Mouse (Mus musculus): ENCODE results near the gene Mgat4a. TPM values are rescaled to one million over a fixed set of nuclear protein-coding genes. Genes with fewer than 3 reads are reported as not detected.

Mgat4a gene
- total and polyA plus RNA-seq, 3 experiments: 22.3 to 23.2 (median 22.9) TPM

DNA sequence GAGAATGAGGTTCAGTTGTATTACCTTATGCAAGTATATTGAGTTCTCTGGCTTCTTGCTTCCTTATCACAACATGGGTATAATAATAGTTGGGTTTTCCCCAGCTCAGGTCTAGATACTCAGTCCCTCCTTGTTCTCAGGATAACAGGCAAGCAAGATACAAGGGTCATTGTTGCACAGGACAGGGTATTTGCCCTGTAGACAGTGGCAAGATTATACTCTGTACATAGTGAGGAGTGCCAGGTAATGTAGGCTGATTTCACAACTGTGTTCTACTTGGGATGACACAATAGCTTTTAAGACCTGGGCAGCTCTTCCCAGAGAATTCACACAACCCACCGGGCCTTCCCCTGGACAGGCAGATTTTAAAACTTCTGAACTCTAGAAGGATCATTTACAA, 27.6 kb upstream of the Mgat4a start:
- in situ Hi-C loops (cut with MboI; ENCODE audit: low pct_ligation_motif_present, low pct_unique_long_range_greater_than_20kb, low sequenced_read_pairs): no loop called here
- TF ChIP-seq BHLHE40 (IDR thresholded peaks at IDR 0.05; ENCODE audit: low read depth, low read length): no peak
- TF ChIP-seq MYC (IDR thresholded peaks at IDR 0.05; ENCODE audit: low read depth, low read length): no peak
- TF ChIP-seq IRF4 (IDR thresholded peaks at IDR 0.05; ENCODE audit: low read depth, low read length): no peak
- TF ChIP-seq CHD2 (IDR thresholded peaks at IDR 0.05; ENCODE audit: low read length): no peak
- dilution Hi-C loops (cut with MboI; ENCODE audit: extremely low pct_ligation_motif_present, extremely low pct_unique_long_range_greater_than_20kb, low sequenced_read_pairs): no loop called here

GRCm38 (mm10) chr1:37566754-37567153, 25.9 kb upstream of the Mgat4a start:
- 0 out of 2 replicates have a peak, but pooled peaks have one; percentile 39 for TF ChIP-seq JUND (conservative IDR thresholded peaks at IDR 0.05; ENCODE audit: low read depth, low read length)
- TF ChIP-seq ELF1 (IDR thresholded peaks at IDR 0.05; ENCODE audit: low read depth, low read length): peak; percentile 28
- TF ChIP-seq EP300 (IDR thresholded peaks at IDR 0.05; ENCODE audit: low read length): peak; percentile 46; the same call in 1 of the 2 replicates
- TF ChIP-seq TCF12 (IDR thresholded peaks at IDR 0.05; ENCODE audit: low read depth, low read length): 0 out of 2 replicates have a peak, but pooled peaks have one; percentile 30
- no peak for TF ChIP-seq UBTF (IDR thresholded peaks at IDR 0.05; ENCODE audit: low read depth, low read length)
- H3K79me2 ChIP-seq (replicated peaks; ENCODE audit: control insufficient read depth, extremely low read depth, insufficient read depth, poor library complexity, severe bottlenecking): no peaks in the 10 kb centered on the region
- peak; percentile 45 for DNase-seq (ENCODE audit: extremely low read depth)
- dilution Hi-C loops (cut with MboI; ENCODE audit: extremely low pct_ligation_motif_present, extremely low pct_unique_long_range_greater_than_20kb, low sequenced_read_pairs) (no loop called here), in situ Hi-C loops (cut with MboI; ENCODE audit: low pct_ligation_motif_present, low pct_unique_long_range_greater_than_20kb, low sequenced_read_pairs) (no loop called here)
- H3K4me1 ChIP-seq (ENCODE audit: control insufficient read depth in 1 of 2, insufficient read depth in 2 of 2): peaks cover 10 to 37% of the 10 kb centered on the region in 2 experiments
- peaks cover 5% of the 10 kb centered on the region for H3K9me3 ChIP-seq (replicated peaks; ENCODE audit: low read length)
- H3K9ac ChIP-seq (ENCODE audit: insufficient read depth, low read depth): peak overlapping the region; percentile 45; the same call in 1 of the 2 replicates
- no peak overlapping the region for H3K4me3 ChIP-seq (replicated peaks in 1 of 3; ENCODE audit: low read depth in 2 of 3, low read length in 2 of 3, poor library complexity in 1 of 3)
- H3K27me3 ChIP-seq (replicated peaks): no peaks in the 10 kb centered on the region
- H3K36me3 ChIP-seq (replicated peaks in 1 of 2; ENCODE audit: control insufficient read depth in 1 of 2, insufficient read depth in 1 of 2, low read length in 1 of 2): no peaks in the 10 kb centered on the region
- no peak overlapping the region for H3K27ac ChIP-seq (ENCODE audit: insufficient read depth, low read depth)
- H3K4me2 ChIP-seq (ENCODE audit: insufficient read depth, low read depth, poor library complexity, severe bottlenecking): peak overlapping the region; percentile 15

More for the DNA sequence above, 27.6 kb upstream of the Mgat4a start:
- DNase-seq (ENCODE audit: extremely low read depth): no peak
- no peak overlapping the region for H3K4me3 ChIP-seq (replicated peaks in 1 of 3; ENCODE audit: low read depth in 2 of 3, low read length in 2 of 3, poor library complexity in 1 of 3)
- H3K4me1 ChIP-seq (ENCODE audit: control insufficient read depth in 1 of 2, insufficient read depth in 2 of 2): peaks cover 10 to 27% of the 10 kb centered on the region in 2 experiments
- H3K36me3 ChIP-seq (replicated peaks in 1 of 2; ENCODE audit: control insufficient read depth in 1 of 2, insufficient read depth in 1 of 2, low read length in 1 of 2): no peaks in the 10 kb centered on the region
- H3K9me3 ChIP-seq (replicated peaks; ENCODE audit: low read length): no peaks in the 10 kb centered on the region
- no peaks in the 10 kb centered on the region for H3K79me2 ChIP-seq (replicated peaks; ENCODE audit: control insufficient read depth, extremely low read depth, insufficient read depth, poor library complexity, severe bottlenecking)
- no peak overlapping the region for H3K27ac ChIP-seq (ENCODE audit: insufficient read depth, low read depth)
- no peak overlapping the region for H3K4me2 ChIP-seq (ENCODE audit: insufficient read depth, low read depth, poor library complexity, severe bottlenecking)
- H3K27me3 ChIP-seq (replicated peaks): no peaks in the 10 kb centered on the region
- H3K9ac ChIP-seq (ENCODE audit: insufficient read depth, low read depth): no peak overlapping the region

DNA sequence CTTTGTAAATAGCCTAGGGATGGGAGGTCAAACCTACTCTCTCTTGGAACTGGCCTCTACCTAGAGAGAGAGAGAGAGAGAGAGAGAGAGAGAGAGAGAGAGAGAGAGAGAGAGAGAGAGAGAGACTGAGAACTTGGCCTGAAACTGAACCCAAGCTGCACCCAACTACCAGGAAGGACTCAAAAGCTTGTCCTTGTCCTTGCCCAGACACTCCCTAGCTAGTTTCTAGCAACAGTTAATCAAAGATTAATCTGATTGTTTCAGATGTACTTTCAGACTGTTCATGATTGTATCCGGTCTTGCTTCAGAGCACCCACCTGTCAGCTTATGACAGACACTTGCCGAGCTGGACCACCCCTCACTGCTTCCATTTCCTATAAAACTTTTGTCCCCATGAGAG, 25.5 kb upstream of the Mgat4a start:
- dilution Hi-C loops (cut with MboI; ENCODE audit: extremely low pct_ligation_motif_present, extremely low pct_unique_long_range_greater_than_20kb, low sequenced_read_pairs): no loop called here
- H3K4me1 ChIP-seq (ENCODE audit: control insufficient read depth in 1 of 2, insufficient read depth in 2 of 2): peaks cover 10 to 41% of the 10 kb centered on the region in 2 experiments

More for the DNA sequence above, 25.5 kb upstream of the Mgat4a start:
- Histone ChIP-seq H3K9ac (ENCODE audit: insufficient read depth, low read depth) (peak overlapping the region; percentile 45; the same call in 1 of the 2 replicates), H3K4me2 (ENCODE audit: insufficient read depth, low read depth, poor library complexity, severe bottlenecking) (peak overlapping the region; percentile 15; the same call in 1 of the 2 replicates), H3K36me3 (replicated peaks in 1 of 2; ENCODE audit: control insufficient read depth in 1 of 2, insufficient read depth in 1 of 2, low read length in 1 of 2) (no peaks in the 10 kb centered on the region), H3K4me3 (replicated peaks in 1 of 3; ENCODE audit: low read depth in 2 of 3, low read length in 2 of 3, poor library complexity in 1 of 3) (no peak overlapping the region), H3K9me3 (replicated peaks; ENCODE audit: low read length) (peaks cover 5% of the 10 kb centered on the region), H3K79me2 (replicated peaks; ENCODE audit: control insufficient read depth, extremely low read depth, insufficient read depth, poor library complexity, severe bottlenecking) (no peaks in the 10 kb centered on the region), H3K27me3 (replicated peaks) (no peaks in the 10 kb centered on the region), H3K27ac (ENCODE audit: insufficient read depth, low read depth) (no peak overlapping the region)
- in situ Hi-C loops (cut with MboI; ENCODE audit: low pct_ligation_motif_present, low pct_unique_long_range_greater_than_20kb, low sequenced_read_pairs): no loop called here
- TF ChIP-seq NELFE (IDR thresholded peaks at IDR 0.05; ENCODE audit: low read depth, low read length): no peak
- TF ChIP-seq MYC (IDR thresholded peaks at IDR 0.05; ENCODE audit: low read depth, low read length): no peak
- no peak for TF ChIP-seq UBTF (IDR thresholded peaks at IDR 0.05; ENCODE audit: low read depth, low read length)
- TF ChIP-seq JUND (conservative IDR thresholded peaks at IDR 0.05; ENCODE audit: low read depth, low read length): no peak; the same call in 1 of the 2 replicates
- TF ChIP-seq ZNF384 (IDR thresholded peaks at IDR 0.05; ENCODE audit: low read depth, low read length): no peak
- no peak for TF ChIP-seq PAX5 (IDR thresholded peaks at IDR 0.05; ENCODE audit: low read length)
- TF ChIP-seq IRF4 (IDR thresholded peaks at IDR 0.05; ENCODE audit: low read depth, low read length): no peak
- no peak for TF ChIP-seq CHD2 (IDR thresholded peaks at IDR 0.05; ENCODE audit: low read length)
- no peak for TF ChIP-seq ETS1 (conservative IDR thresholded peaks at IDR 0.05; ENCODE audit: low read depth, low read length)
- peak; percentile 32 for DNase-seq (ENCODE audit: extremely low read depth)
